Mouse (Mus musculus) fibroblast of lung, adult 2 months (primary cell): ENCODE measurements around the gene G430095P16Rik.

Experiments used
- DNase-seq: peaks from one replicate; pipeline ENCODE4 v3.0.0-alpha.2; 2011; ENCODE audit warnings: low read depth

G430095P16Rik gene

GRCm38 (mm10) chr8:84722850-84723570, at the start of gene G430095P16Rik:
G430095P16Rik (plus strand) TSS chr8:84723007.
- peak; percentile 76 for DNase-seq

DNA sequence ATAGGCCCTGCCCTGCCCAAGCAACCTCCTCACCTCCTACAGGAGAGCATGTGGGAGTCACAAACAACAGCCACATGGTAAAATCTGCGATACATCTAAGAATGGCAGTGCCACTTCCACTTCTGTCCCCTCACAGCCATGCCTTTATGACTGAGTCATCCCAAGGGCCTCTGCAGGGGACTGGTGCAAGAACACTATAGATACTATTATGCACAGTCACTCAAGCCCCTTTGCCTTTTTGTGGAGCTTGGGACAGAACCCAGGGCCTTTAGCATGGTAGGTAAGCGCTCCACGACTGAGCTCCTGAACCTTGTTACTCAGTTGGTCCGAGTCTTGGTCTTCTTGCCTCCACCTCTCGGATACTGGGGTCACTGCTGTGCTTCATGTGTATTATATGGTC, 45.5 kb upstream of the G430095P16Rik start:
- DNase-seq, result no peak

DNA sequence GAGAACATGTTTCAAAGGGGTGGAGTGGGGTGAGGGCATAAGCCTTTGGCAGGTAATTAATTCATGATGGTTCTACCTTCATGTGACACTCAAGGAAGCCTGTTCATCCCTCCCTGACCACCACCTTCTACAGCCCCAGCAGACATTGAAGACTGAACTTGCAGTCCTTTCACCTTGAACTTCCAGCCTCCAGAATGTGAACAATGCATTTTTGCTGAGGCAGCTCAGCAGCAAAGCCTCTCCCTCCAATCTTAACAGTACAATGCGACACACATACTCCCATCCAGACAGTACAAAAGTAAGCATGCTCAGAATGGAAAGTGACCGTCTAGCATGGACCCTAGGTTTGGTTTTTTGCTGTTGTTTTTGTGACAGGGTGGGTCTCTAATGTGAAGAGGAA, 41.3 kb upstream of the G430095P16Rik start:
- DNase-seq, result no peak

DNA sequence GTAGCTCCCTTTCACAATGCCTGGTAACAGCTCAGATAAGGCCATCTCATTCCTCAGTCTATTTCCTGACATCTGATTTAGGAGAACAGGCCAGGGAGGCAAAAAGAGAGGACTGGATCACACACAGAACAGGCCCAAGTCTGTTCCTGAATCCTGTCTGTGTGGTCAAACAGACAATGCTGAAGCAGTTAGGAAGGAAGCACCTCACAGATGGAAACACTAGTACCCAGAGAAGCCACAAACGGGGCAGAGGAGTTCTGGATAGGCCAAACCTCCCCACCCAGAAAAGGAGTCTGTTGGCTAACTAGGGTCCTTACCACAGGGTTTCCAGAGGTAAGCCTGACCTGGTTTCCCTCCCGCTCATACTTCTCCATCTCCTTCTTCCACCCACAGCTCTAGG, 40.5 kb upstream of the G430095P16Rik start:
- DNase-seq, result no peak

DNA sequence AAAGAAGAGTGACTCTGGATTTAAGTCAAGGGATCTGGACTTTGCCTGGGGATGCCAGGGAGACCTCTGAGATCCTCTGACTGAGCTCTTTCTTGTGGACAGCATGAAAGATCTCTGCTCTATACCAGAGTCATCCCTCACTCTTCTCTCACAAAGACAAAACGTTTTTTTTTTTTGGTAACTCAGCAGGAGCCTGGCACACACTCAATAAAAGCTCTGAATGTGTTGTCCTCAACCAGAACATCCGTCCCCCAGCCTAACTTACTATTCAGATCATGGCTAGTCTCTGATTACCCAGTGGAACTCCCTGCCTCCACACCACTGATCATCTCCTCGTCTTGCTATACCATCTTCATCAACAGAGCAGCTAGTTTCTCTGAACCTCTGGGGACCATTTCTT, 38.3 kb upstream of the G430095P16Rik start:
- no peak for DNase-seq

DNA sequence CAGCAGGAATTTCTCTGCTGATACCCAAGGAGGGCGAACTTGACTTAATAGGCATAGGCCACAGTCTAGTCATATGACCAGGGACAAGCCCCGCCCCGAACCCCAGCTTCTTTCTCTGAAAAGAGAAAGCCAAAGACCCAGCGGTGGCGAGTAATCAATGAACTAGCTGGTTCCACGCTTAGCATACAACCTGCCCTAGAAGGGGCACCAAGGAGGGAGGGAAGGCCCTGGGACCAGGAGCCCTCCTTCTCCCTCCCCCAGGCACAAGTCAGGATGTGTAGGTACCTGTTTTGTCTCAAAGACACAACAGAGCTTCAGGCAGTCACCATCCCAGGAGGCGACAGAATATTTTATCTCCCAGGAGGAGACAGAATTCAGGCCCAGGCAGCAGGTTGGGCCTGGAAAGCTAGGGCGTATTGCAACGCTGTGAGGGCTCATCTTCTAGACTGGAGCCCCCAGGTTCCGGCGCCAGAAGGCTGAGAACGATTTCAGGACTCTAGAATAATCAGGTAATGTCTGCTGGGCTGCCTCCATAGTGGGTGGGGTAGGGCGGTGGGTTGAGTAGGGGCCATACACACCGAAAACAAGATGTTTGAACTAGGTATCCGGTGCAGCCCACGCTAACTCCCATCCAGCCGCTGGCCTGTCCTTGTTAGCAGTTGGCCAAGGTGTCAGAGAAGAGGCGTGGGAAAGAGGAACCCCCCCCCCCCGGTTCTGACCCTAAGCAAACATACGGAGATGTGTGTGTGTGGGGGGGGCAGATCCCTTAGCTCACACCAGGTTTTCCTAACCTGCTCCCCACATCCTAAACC, 36.4 kb upstream of the G430095P16Rik start, which contains the start of gene Trmt1:
Trmt1 (plus strand) TSS at position 117 of the 812 bp plus-strand sequence.
- DNase-seq, result no peak

- no peak for DNase-seq
These were observed 35.7 kb upstream of the G430095P16Rik start for GRCm38 (mm10) chr8:84687003-84687704.

GRCm38 (mm10) chr8:84687705-84688100, 35.1 kb upstream of the G430095P16Rik start, which contains the start of gene Nacc1:
Nacc1 (minus strand) TSS chr8:84687862.
- DNase-seq, result no peak

DNA sequence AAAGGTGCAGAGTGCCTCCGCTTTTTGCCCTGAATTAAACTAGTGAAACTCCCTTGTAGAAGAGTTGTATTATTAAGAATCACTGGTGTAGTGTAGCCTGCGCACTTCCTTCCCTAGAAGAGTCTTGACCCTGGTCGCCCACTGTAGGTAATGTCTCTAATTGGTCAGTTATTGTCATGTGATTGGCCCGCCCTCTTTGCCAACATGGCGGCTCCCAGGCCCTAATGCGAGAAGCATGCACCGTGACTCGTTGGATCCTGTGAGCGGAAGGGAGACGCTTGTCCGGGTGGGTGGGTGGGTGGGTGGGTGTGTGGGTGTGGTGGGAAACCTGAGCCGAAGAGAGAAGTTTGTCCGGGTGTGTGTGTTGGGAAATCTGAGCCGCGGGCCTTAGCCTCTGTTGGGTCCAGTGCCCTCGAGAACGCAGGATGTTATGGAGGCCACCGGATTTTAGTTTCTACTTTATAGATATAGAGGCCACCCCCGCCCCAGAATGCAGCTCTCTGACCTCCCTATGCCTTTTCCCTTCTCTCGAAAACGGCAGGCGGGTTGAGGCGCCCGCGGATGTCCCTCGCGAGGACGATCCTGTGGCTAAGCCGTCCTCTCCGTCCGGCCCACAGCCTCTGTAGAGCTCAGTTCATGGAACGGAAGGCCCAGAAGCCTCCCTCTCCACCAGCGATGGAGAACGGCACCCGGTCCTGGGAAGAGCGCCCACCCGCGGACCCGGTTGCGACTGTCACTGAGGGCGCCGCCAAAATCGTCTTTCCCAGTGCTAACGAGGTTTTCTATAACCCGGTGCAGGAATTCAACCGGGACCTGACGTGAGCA, 33.5 kb upstream of the G430095P16Rik start:
- no peak for DNase-seq

- no peak for DNase-seq
These were observed 29.5 kb upstream of the G430095P16Rik start for GRCm38 (mm10) chr8:84693332-84693731.

DNA sequence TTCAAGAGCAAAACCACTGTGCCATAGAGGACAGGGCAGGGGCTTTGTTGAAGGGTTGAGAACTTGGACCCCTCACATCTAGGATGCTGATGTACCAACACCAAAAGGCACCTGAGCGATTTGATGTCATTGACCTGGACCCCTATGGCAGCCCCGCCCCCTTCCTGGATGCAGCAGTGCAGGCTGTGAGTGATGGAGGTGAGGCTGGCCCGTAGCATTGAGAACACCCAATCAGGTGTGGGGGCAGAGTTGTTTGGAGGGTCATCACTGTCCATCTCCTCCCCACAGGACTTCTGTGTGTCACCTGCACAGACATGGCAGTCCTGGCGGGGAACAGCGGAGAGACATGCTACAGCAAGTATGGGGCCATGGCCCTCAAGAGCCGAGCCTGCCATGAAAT, 27.7 kb upstream of the G430095P16Rik start:
- no peak for DNase-seq

DNA sequence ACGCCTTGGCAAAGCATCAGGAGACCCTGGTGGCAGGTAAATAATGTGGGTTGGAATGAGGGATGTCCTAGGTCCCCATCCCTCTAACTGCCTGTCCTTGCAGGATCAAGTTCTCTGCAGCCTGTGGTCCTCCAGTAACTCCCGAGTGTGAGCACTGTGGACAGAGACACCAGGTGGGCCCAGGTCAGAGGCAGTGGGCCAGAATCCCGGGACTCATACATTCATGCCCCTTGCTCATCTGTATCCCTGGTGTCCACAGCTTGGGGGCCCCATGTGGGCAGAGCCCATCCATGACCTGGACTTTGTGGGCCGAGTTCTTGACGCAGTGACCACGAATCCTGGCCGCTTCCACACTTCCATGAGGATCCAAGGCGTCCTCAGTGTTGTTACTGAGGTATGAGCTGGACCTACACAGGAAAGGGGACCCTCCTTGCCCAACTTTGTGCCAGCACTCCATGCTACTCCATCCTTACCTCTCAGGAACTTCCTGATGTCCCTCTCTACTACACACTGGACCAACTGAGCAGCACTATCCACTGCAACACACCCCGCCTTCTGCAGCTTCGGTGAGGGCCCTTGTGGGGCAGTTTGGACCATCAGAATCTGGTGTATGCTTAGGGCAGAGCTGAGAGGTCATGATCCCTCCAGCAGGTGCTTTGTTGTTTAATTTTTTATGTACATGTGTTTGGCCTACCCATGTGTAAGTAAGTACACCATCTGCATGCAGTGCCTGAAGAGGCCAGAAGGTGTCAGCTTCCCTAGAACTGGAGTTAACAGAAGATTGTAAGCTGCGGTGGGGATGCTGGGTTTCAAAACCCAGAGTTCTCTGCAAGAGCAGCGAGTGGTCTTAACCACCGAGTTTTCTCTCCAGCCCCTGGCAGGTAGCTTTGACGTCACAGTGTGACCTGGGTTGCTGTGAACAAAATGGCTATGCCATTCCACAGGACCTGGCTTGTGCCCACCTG, 25.4 kb upstream of the G430095P16Rik start:
- no peak for DNase-seq

GRCm38 (mm10) chr8:84698288-84698687, 24.5 kb upstream of the G430095P16Rik start:
- no peak for DNase-seq

GRCm38 (mm10) chr8:84698929-84699401, 23.8 kb upstream of the G430095P16Rik start:
- peak; percentile 81 for DNase-seq

- DNase-seq, result no peak
These were observed 22.9 kb upstream of the G430095P16Rik start for GRCm38 (mm10) chr8:84699861-84700322.

- no peak for DNase-seq
These were observed 22.3 kb upstream of the G430095P16Rik start for GRCm38 (mm10) chr8:84700526-84700925.

DNA sequence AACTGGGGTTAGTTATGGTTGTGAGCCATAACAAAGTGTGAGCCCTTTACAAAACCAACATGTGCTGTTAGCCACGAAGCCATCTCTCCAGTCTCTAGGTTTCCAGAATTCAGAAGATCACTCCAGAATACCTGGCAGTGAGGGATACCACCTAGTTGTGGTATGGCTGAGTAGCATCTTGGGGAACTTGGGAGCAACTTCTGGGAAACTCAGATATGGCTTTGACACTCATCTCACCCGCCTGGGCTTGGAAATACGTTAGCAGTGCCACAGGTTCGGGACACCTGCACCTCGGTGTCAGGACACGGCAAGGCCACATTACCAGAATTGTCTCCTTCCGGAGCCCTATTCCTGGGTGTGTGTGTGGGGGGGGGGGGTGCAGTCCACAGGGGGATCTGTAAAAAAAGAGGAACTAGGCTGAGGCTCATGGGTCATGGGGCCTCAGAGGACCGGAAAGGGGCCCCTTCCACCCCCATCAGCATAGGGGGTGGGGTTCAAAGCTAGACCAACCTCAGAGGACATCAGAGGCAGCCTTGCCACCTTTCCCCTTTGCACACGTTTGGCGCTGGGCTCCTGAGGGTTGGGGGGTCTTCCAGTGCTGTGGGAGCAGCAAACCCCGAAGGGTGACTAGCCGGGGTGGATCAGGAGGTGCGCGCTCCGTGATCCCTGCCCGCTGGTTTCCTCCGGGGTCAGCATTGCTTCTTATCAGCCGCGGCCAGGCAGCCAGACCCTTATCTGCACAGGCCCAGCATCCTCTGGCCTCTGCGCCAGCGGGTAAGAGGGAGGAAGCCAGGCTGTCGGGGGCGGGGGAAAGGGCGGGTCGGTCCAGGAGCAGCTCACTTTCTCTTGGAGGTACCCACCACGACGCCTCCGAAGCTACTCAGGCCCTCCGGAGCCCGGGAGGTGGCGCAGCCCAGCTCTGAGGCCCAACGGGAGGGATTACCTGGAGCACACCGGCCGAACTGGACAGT, 21.6 kb upstream of the G430095P16Rik start, which contains the start of gene Lyl1:
Lyl1 (plus strand) TSS at position 517 of the 971 bp plus-strand sequence.
- no peak for DNase-seq

- no peak for DNase-seq
These were observed 20.2 kb upstream of the G430095P16Rik start for GRCm38 (mm10) chr8:84702561-84702960.

DNA sequence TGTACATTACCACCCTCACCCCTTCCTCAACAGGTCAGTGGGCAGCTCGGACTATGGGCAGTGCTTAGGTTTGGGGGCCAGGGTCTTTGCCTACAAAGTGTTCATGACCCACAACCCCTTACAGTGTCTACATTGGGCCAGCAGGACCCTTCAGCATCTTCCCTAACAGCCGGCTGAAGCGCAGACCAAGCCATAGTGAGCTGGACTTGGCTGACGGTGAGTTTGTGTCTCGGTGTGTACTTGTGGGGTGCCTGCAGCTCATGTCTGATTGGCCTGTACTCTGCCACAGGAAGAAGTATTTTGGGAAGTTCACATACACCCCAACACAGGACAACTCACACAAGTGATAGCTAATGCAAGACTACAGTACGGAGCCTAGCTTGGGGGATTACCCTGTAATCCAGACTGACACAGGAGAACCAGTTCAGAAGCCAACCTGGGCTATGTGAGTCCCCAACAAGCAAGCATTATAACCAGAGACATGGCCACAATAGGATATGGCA, 19.8 kb upstream of the G430095P16Rik start:
- no peak for DNase-seq
